Mouse (Mus musculus) embryonic facial prominence, embryonic 11.5 days (tissue): Measurements from ENCODE around the gene Qrich2. TPM values are rescaled to one million over a fixed set of nuclear protein-coding genes. Genes with fewer than 3 reads are reported as not detected.

Experiments used
- ATAC-seq: fragments of 200-750 bp; cut with Nextera tagmentation; replicated peaks from 2 replicates; pipeline ENCODE4 v1.8.0; 2017; ENCODE audit warnings: low read depth; ENCODE audit not compliant: insufficient number of reproducible peaks, low FRiP score, low TSS enrichment
- DNase-seq: peaks from one replicate; pipeline ENCODE4 v3.0.0-alpha.2; 2015; ENCODE audit warnings: low spot score
- H3K27ac ChIP-seq: fragments of 300-500 bp; sonication (generic); replicated peaks from 2 replicates; pipeline ENCODE4 v1.5.1; 2014; ENCODE audit warnings: mild to moderate bottlenecking, low read depth, low read length, control low read depth
- H3K27me3 ChIP-seq: fragments of 300-500 bp; sonication (generic); 2 replicates; pipeline ENCODE4 v1.6.1; 2014; ENCODE audit warnings: mild to moderate bottlenecking, low read length, moderate library complexity, mixed read lengths; ENCODE audit not compliant: control insufficient read depth, insufficient read depth
- H3K36me3 ChIP-seq: fragments of 300-500 bp; sonication (generic); replicated peaks from 2 replicates; pipeline ENCODE4 v1.6.1; 2014; ENCODE audit warnings: low read depth, mild to moderate bottlenecking, low read length, moderate library complexity, mixed read lengths; ENCODE audit not compliant: control insufficient read depth, insufficient read depth
- H3K4me1 ChIP-seq: fragments of 300-500 bp; sonication (generic); 2 replicates; pipeline ENCODE4 v1.6.1; 2014; ENCODE audit warnings: low read length, mixed read lengths; ENCODE audit not compliant: control insufficient read depth, insufficient read depth
- H3K4me2 ChIP-seq: fragments of 300-500 bp; sonication (generic); 2 replicates; pipeline ENCODE4 v1.6.1; 2014; ENCODE audit warnings: low read depth, mild to moderate bottlenecking, control low read depth, low read length, moderate library complexity
- H3K4me3 ChIP-seq: fragments of 300-500 bp; sonication (generic); 2 replicates; pipeline ENCODE4 v1.5.1; 2014; ENCODE audit warnings: low read depth, low read length, control low read depth
- H3K9ac ChIP-seq: fragments of 300-500 bp; sonication (generic); replicated peaks from 2 replicates; pipeline ENCODE4 v1.6.1; 2014; ENCODE audit warnings: mild to moderate bottlenecking, control low read depth, low read length
- H3K9me3 ChIP-seq: fragments of 300-500 bp; sonication (generic); replicated peaks from 2 replicates; pipeline ENCODE4 v1.6.1; 2016; ENCODE audit warnings: mild to moderate bottlenecking, low read length, inconsistent platforms, mixed read lengths; ENCODE audit not compliant: control insufficient read depth
- WGBS: fragments of 180-500 bp; shearing (Covaris S2); extraction: QIAGEN DNeasy Blood & Tissue Kit; methylation state at CpG from one replicate; pipeline ENCODE4 v1.1.7; 2014; 5-methylcytosine and 5-hydroxymethylcytosine counted together
- polyA plus RNA-seq: library from polyadenylated mRNA; unstranded; fragments of >200 nt; fragmentation: Nextera tagmentation; extraction: Ambion mirVana; gene quantifications from 2 replicates; pipeline ENCODE4 v1.2.1, GENCODE M21; 2014

Gene Qrich2
- polyA plus RNA-seq, 1 experiment from 2014 or later, result not detected

GRCm38 (mm10) chr11:116459786-116460185 is 6.3 kb downstream of the Qrich2 start:
- Histone ChIP-seq H3K9me3 (no peaks in the 10 kb centered on the region), H3K27me3 (no peaks in the 10 kb centered on the region), H3K36me3 (no peaks in the 10 kb centered on the region)

DNA sequence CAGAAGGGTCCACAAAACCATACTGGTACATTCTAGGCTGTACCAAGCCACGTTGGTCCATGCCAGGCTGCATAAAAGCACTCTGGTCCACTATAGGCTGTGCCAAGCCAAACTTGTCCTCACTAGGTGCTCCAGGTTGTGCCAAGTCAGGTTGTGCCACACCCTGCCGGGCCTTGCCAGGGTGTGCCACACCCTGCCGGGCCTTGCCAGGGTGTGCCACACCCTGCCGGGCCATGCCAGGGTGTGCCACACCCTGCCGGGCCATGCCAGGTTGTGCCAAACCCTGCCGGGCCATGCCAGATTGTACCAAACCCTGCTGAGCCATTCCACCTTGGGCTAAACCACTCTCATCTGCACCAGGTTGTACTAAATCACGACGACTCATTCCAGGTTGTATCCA is 9.8 kb downstream of the Qrich2 start:
- H3K27ac ChIP-seq, result no peak overlapping the region
- DNase-seq (no peak), ATAC-seq (no peak)
- H3K9ac ChIP-seq, result no peak overlapping the region
- no peak overlapping the region for H3K4me3 ChIP-seq
- H3K4me2 ChIP-seq, result no peak overlapping the region
- no peaks in the 10 kb centered on the region for H3K36me3 ChIP-seq
- no peaks in the 10 kb centered on the region for H3K27me3 ChIP-seq
- 85% methylated on average over 8 of the region's 8 CpGs for WGBS
- no peaks in the 10 kb centered on the region for H3K4me1 ChIP-seq
- no peaks in the 10 kb centered on the region for H3K9me3 ChIP-seq

More at GRCm38 (mm10) chr11:116459786-116460185, 6.3 kb downstream of the Qrich2 start:
- Histone ChIP-seq H3K4me2 (no peak overlapping the region), H3K27ac (no peak overlapping the region), H3K4me3 (no peak overlapping the region), H3K4me1 (no peaks in the 10 kb centered on the region), H3K9ac (no peak overlapping the region)
- WGBS, result 44% methylated on average over 4 of the region's 4 CpGs
- DNase-seq (no peak), ATAC-seq (no peak)

GRCm38 (mm10) chr11:116453889-116454288 is 12.2 kb downstream of the Qrich2 start:
- Histone ChIP-seq H3K27ac (no peak overlapping the region), H3K36me3 (no peaks in the 10 kb centered on the region), H3K9me3 (no peaks in the 10 kb centered on the region), H3K4me3 (no peak overlapping the region), H3K4me2 (no peak overlapping the region), H3K4me1 (no peaks in the 10 kb centered on the region), H3K27me3 (no peaks in the 10 kb centered on the region), H3K9ac (no peak overlapping the region)
- no peak for DNase-seq
- WGBS, result 92% methylated on average over 10 of the region's 10 CpGs
- no peak for ATAC-seq

DNA sequence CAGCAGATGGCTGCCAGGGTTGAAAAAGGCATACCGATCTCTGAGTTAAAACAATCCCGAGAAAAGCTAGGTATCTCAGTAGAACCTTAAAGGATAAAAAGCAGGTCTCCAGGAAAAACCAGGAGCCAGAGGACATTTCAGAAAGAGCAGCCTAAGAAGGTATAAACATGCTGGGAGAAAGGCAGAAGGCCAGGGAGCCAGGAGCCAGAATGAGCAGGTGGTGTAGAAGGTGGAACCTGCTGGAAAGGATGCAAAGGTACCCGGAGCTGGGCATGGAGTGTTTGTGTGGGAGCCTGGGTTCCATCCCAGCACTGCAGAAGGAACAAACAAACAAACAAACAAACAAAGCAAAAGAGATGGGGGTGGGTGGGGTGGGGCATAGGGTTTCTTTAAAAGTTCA is 16.7 kb downstream of the Qrich2 start:
- H3K4me1 ChIP-seq, result peaks cover 4% of the 10 kb centered on the region; the same call in 1 of the 2 replicates
- no peak overlapping the region for H3K27ac ChIP-seq
- ATAC-seq (no peak), DNase-seq (no peak)
- H3K36me3 ChIP-seq, result no peaks in the 10 kb centered on the region
- no peaks in the 10 kb centered on the region for H3K9me3 ChIP-seq
- H3K4me2 ChIP-seq, result no peak overlapping the region
- no peak overlapping the region for H3K4me3 ChIP-seq
- H3K27me3 ChIP-seq, result peaks cover 6% of the 10 kb centered on the region
- no peak overlapping the region for H3K9ac ChIP-seq
- 98% methylated on average over 3 of the region's 3 CpGs for WGBS

GRCm38 (mm10) chr11:116447822-116448221 is 18.2 kb downstream of the Qrich2 start:
- H3K4me2 ChIP-seq, result no peak overlapping the region
- no peak overlapping the region for H3K4me3 ChIP-seq
- H3K4me1 ChIP-seq, result peaks cover 4% of the 10 kb centered on the region; the same call in 1 of the 2 replicates
- no peak overlapping the region for H3K27ac ChIP-seq
- peaks cover 6% of the 10 kb centered on the region for H3K27me3 ChIP-seq
- no peaks in the 10 kb centered on the region for H3K36me3 ChIP-seq
- ATAC-seq (no peak), DNase-seq (no peak)
- H3K9me3 ChIP-seq, result no peaks in the 10 kb centered on the region
- 64% methylated on average over 5 of the region's 5 CpGs for WGBS
- no peak overlapping the region for H3K9ac ChIP-seq

DNA sequence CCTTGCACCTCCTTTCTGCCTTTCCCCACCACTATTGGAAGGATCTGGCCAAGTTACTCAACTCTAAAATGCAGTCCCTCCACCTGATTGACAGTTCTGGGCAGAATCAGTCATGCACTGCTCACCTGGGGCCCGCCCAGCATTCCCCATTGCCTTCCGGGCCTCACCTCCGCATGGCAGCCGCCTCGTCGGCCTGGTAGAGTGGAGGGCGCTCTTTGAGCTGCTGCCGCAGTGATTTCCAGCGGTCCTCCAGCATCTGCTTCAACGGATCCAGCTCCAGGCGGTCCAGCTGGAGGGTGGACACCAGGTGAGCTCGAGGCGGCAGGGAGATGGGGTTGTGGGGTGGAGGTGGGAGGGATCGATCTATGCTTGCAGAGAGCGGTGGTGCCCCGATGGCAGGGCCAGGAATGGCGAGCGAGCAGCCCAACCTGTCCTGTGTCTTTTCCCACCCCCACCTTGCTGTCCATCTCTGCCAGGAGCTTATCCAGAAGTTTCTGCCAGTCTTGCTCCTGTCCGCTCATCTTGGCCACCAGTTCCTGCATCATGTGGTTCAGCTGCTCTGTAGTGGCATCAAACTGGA is 19.6 kb downstream of the Qrich2 start:
- Histone ChIP-seq H3K27me3 (peaks cover 6% of the 10 kb centered on the region), H3K4me3 (no peak overlapping the region), H3K9me3 (no peaks in the 10 kb centered on the region), H3K4me2 (no peak overlapping the region), H3K9ac (no peak overlapping the region), H3K4me1 (peaks cover 4% of the 10 kb centered on the region; the same call in 1 of the 2 replicates), H3K36me3 (no peaks in the 10 kb centered on the region), H3K27ac (no peak overlapping the region)
- no peak for DNase-seq
- ATAC-seq, result peak; percentile 31; the same call in 1 of the 2 replicates
- 15% methylated on average over 19 of the region's 19 CpGs for WGBS

- Histone ChIP-seq H3K27me3 (peaks cover 6% of the 10 kb centered on the region), H3K27ac (no peak overlapping the region), H3K9me3 (no peaks in the 10 kb centered on the region), H3K4me3 (no peak overlapping the region), H3K4me1 (peaks cover 4% of the 10 kb centered on the region; the same call in 1 of the 2 replicates), H3K9ac (no peak overlapping the region; the same call in 1 of the 2 replicates), H3K4me2 (no peak overlapping the region; the same call in 1 of the 2 replicates), H3K36me3 (no peaks in the 10 kb centered on the region)
- DNase-seq (peak; percentile 96), ATAC-seq (peak; percentile 37)
- 21% methylated on average over 15 of the region's 16 CpGs for WGBS
Observed at GRCm38 (mm10) chr11:116445596-116446307, 20.3 kb downstream of the Qrich2 start.

DNA sequence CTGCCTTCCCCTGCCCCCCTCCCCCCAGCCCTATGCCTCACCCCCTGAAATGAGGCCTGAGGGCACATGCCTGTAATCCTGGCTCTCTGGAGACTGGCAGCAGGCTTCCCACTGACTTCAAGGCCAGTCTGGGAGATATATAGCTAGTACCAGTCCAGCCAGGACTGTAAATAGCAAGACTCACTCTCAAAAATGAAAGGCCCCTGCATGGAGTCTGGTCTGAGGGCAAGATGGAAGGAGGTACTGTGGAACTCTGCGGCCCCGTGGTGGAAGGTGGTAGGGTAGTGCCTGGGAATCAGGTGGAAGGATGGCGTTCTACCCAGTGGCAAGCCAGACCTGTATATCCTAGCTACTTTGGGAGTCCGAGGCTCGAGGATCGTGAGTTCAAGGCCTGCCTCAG is 22.1 kb downstream of the Qrich2 start:
- Histone ChIP-seq H3K4me2 (no peak overlapping the region), H3K27ac (no peak overlapping the region), H3K9ac (no peak overlapping the region), H3K9me3 (no peaks in the 10 kb centered on the region), H3K4me3 (no peak overlapping the region), H3K27me3 (peaks cover 6% of the 10 kb centered on the region), H3K36me3 (no peaks in the 10 kb centered on the region), H3K4me1 (peaks cover 4% of the 10 kb centered on the region; the same call in 1 of the 2 replicates)
- ATAC-seq, result no peak
- WGBS, result 86% methylated on average over 6 of the region's 6 CpGs
- DNase-seq, result no peak
